Mouse (Mus musculus): ENCODE results near the gene Ccdc28b. TPM values are rescaled to one million over a fixed set of nuclear protein-coding genes. Genes with fewer than 3 reads are reported as not detected.

Gene Ccdc28b
- total RNA-seq, 2 experiments from 2014 or later, result 50.9 to 67.0 TPM

- no peak for DNase-seq (ENCODE audit: extremely low spot score in 1 of 2, low spot score in 2 of 2)
- intact Hi-C loops (cut with DNase I), result no loop called here
- Histone ChIP-seq H3K4me3 (no peak overlapping the region), H3K27ac (no peak overlapping the region)
- TF ChIP-seq CTCF (IDR thresholded peaks at IDR 0.05), result no peak
These were observed 46.1 kb downstream of the Ccdc28b start for GRCm38 (mm10) chr4:129577688-129578087.

GRCm38 (mm10) chr4:129576863-129577491, 46.8 kb downstream of the Ccdc28b start:
- Histone ChIP-seq H3K4me3 (no peak overlapping the region), H3K27ac (no peak overlapping the region)
- intact Hi-C loops (cut with DNase I), result no loop called here
- peak; percentile 42 to 61 for DNase-seq (ENCODE audit: extremely low spot score in 1 of 2, low spot score in 2 of 2)
- peak; percentile 63 for TF ChIP-seq CTCF (IDR thresholded peaks at IDR 0.05)

GRCm38 (mm10) chr4:129575171-129575844, 48.4 kb downstream of the Ccdc28b start:
- TF ChIP-seq CTCF (IDR thresholded peaks at IDR 0.05), result no peak
- intact Hi-C loops (cut with DNase I), result no loop called here

GRCm38 (mm10) chr4:129573430-129573829, 50.3 kb downstream of the Ccdc28b start, which contains the start of gene Lck:
Lck (minus strand) TSS chr4:129573641.
- Histone ChIP-seq H3K4me3 (no peak within 1 kb of the TSS), H3K27ac (no peak within 1 kb of the TSS)
- TF ChIP-seq CTCF (IDR thresholded peaks at IDR 0.05), result no peak
- intact Hi-C loops (cut with DNase I), result no loop called here
- no peak for DNase-seq (ENCODE audit: extremely low spot score in 1 of 2, low spot score in 2 of 2)

More at GRCm38 (mm10) chr4:129575171-129575844, 48.4 kb downstream of the Ccdc28b start:
- Histone ChIP-seq H3K27ac (no peak overlapping the region), H3K4me3 (no peak overlapping the region)
- no peak for DNase-seq (ENCODE audit: extremely low spot score in 1 of 2, low spot score in 2 of 2)

GRCm38 (mm10) chr4:129573093-129573370, 50.7 kb downstream of the Ccdc28b start:
- no peak for TF ChIP-seq CTCF (IDR thresholded peaks at IDR 0.05)
- no peak for DNase-seq (ENCODE audit: extremely low spot score in 1 of 2, low spot score in 2 of 2)
- Histone ChIP-seq H3K27ac (no peak overlapping the region), H3K4me3 (no peak overlapping the region)
- intact Hi-C loops (cut with DNase I), result no loop called here

GRCm38 (mm10) chr4:129572236-129573092, 51.3 kb downstream of the Ccdc28b start:
- Histone ChIP-seq H3K4me3 (no peak overlapping the region), H3K27ac (no peak overlapping the region)
- no peak for TF ChIP-seq CTCF (IDR thresholded peaks at IDR 0.05)
- DNase-seq (ENCODE audit: extremely low spot score in 1 of 2, low spot score in 2 of 2), result no peak
- intact Hi-C loops (cut with DNase I), result no loop called here

GRCm38 (mm10) chr4:129571551-129572084, 52.1 kb downstream of the Ccdc28b start:
- no peak for TF ChIP-seq CTCF (IDR thresholded peaks at IDR 0.05)
- no peak overlapping the region for H3K27ac ChIP-seq
- intact Hi-C loops (cut with DNase I), result no loop called here
- no peak overlapping the region for H3K4me3 ChIP-seq
- no peak for DNase-seq (ENCODE audit: extremely low spot score in 1 of 2, low spot score in 2 of 2)

GRCm38 (mm10) chr4:129570028-129570427, 53.7 kb downstream of the Ccdc28b start:
- H3K27ac ChIP-seq, result no peak overlapping the region
- H3K4me3 ChIP-seq, result no peak overlapping the region
- no peak for TF ChIP-seq CTCF (IDR thresholded peaks at IDR 0.05)
- intact Hi-C loops (cut with DNase I), result no loop called here
- DNase-seq (ENCODE audit: extremely low spot score in 1 of 2, low spot score in 2 of 2), result no peak

Other genes starting within 250 kb of the Ccdc28b start
- 1 to 10 TPM; 5.1 to 5.8 TPM for gene Zbtb8a, start 245.8 kb downstream of the Ccdc28b start, total RNA-seq (2021)
- 1 to 10 TPM; 5.0 to 5.2 TPM for gene Zbtb8b, start 183.1 kb downstream of the Ccdc28b start, total RNA-seq (2021)
- gene Bsdc1, start 162.4 kb downstream of the Ccdc28b start, total RNA-seq (2021), result 10 to 100 TPM; 56.6 to 57.8 TPM
- gene Tssk3, start 132.9 kb downstream of the Ccdc28b start, total RNA-seq (2021), result not detected
- under 1 TPM in 1 of 2 experiments, not detected in 1; 0.91 TPM for gene Fam229a, start 132.8 kb downstream of the Ccdc28b start, total RNA-seq (2021)
- 100 to 1,000 TPM in 1 of 2 experiments, 10 to 100 TPM in 1; 96.0 to 102 TPM for gene Marcksl1, start 110.4 kb downstream of the Ccdc28b start, total RNA-seq (2021)
- 10 to 100 TPM; 26.5 to 29.5 TPM for gene Hdac1, start 81.2 kb downstream of the Ccdc28b start, total RNA-seq (2021)
- 1 to 10 TPM; 2.2 to 2.4 TPM for gene Lck, start 50.3 kb downstream of the Ccdc28b start, total RNA-seq (2021)
- gene Fam167b, start 45.4 kb downstream of the Ccdc28b start, total RNA-seq (2021), result under 1 TPM; 0.40 to 0.77 TPM
- 100 to 1,000 TPM; 124 to 129 TPM for gene Eif3i, start 23.3 kb downstream of the Ccdc28b start, total RNA-seq (2021)
- 10 to 100 TPM; 89.3 to 94.8 TPM for gene Tmem234, start 23.3 kb downstream of the Ccdc28b start, total RNA-seq (2021)
- gene Dcdc2b, start 9.7 kb downstream of the Ccdc28b start, total RNA-seq (2021), result 1 to 10 TPM; 5.7 to 6.2 TPM
- 10 to 100 TPM; 30.1 to 34.8 TPM for gene Iqcc, start 4.8 kb downstream of the Ccdc28b start, total RNA-seq (2021)
- gene Txlna, start 17.1 kb upstream of the Ccdc28b start, total RNA-seq (2021), result 10 to 100 TPM; 42.1 to 52.1 TPM
- gene Kpna6, start 48.8 kb upstream of the Ccdc28b start, total RNA-seq (2021), result 10 to 100 TPM; 84.2 to 94.0 TPM
- 10 to 100 TPM; 14.5 to 14.9 TPM for gene Tmem39b, start 72.9 kb upstream of the Ccdc28b start, total RNA-seq (2021)
- gene Khdrbs1, start 118.4 kb upstream of the Ccdc28b start, total RNA-seq (2021), result 10 to 100 TPM; 89.7 to 92.6 TPM
- 100 to 1,000 TPM; 126 to 131 TPM for gene Ptp4a2, start 187.3 kb upstream of the Ccdc28b start, total RNA-seq (2021)